Mouse (Mus musculus) inflammation-experienced regulatory T-cells (primary cell): ENCODE measurements around the gene Rflnb. TPM values are rescaled to one million over a fixed set of nuclear protein-coding genes. Genes with fewer than 3 reads are reported as not detected.

Experiments
- polyA plus RNA-seq, 2 experiments: library from polyadenylated mRNA; unstranded; fragments of 100-300 nt; shearing (Covaris generic); gene quantifications; one replicate each; pipeline ENCODE4 v1.2.1; 2017

Gene Rflnb
- 100 to 1,000 TPM in 1 of 2 experiments, 10 to 100 TPM in 1; 33.6 to 119 TPM for polyA plus RNA-seq

DNA sequence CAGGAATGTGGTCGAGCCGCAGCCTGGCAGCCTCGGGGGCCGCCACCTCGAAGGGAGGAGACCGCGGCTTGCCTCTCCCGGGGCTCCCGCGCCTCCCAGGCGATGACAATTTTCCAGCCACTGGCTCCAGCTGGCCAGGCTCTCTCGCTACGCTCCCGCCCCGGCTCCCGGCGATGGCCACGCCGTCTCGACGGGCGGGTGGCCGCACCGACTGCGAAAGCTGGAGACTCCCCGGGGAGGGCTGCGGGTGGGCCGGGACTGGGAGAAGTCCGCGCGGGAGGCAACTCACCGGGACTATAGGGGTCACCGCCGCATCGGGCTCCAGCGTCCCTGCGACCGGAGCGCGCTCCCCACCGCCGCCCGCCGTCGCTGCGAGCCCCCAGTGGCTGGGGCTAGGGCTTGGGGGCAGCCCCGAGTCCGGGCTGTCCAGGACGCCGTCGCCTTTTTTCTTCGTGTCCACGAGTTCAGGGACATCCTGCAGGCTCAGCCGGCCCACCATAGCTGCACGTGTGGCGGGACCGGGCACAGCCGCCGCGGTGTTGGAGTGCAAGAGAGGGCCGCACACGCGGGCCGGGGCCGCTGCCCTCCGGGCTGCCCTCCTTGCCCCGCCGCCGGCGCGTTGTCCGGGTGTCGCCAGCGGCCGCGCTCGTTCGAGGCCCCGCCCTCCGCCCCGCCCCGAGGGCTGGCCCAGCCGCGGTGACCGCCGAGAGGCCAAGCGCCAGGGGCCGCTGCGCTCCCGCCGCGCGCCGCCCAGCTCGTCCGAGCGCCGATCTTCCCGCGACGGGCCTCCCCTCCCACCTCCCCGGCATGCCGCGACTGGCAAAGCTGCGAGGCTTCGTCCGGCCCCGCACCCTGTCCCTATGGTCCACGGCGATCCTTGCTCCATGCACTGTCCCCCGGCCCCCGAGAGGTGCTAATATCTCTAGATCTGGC lies at the start of gene Rflnb:
TSS of gene Rflnb (minus strand) at position 644 of the 933 bp plus-strand sequence.

GRCm38 (mm10) chr11:75999440-76000155 lies 28.0 kb downstream of the Rflnb start, which contains the start of gene 1700016K19Rik:
Gene 1700016K19Rik (plus strand): TSS chr11:75999912.

Other genes starting within 250 kb of the Rflnb start
- gene Doc2b, start 231.7 kb downstream of the Rflnb start, polyA plus RNA-seq: under 1 TPM; 0.04 to 0.09 TPM
- gene Rph3al, start 89.4 kb downstream of the Rflnb start, polyA plus RNA-seq: 10 to 100 TPM in 1 of 2 experiments, 1 to 10 TPM in 1; 7.8 to 13.7 TPM
- gene 1700016K19Rik, start 27.9 kb downstream of the Rflnb start, polyA plus RNA-seq: 1 to 10 TPM in 1 of 2 experiments, not detected in 1; 4.3 TPM
- gene Vps53, start 151.9 kb upstream of the Rflnb start, polyA plus RNA-seq: 10 to 100 TPM; 45.1 to 47.0 TPM
- gene Fam57a, start 151.9 kb upstream of the Rflnb start, polyA plus RNA-seq: 1 to 10 TPM; 4.7 to 5.2 TPM
- under 1 TPM in 1 of 2 experiments, not detected in 1; 0.75 TPM for gene Dbil5, start 189.8 kb upstream of the Rflnb start, polyA plus RNA-seq
- gene Gemin4, start 189.9 kb upstream of the Rflnb start, polyA plus RNA-seq: 10 to 100 TPM; 18.6 to 30.7 TPM
- 10 to 100 TPM; 14.1 to 17.6 TPM for gene Mrm3, start 215.9 kb upstream of the Rflnb start, polyA plus RNA-seq
- 10 to 100 TPM; 69.7 to 72.2 TPM for gene Glod4, start 215.9 kb upstream of the Rflnb start, polyA plus RNA-seq